Mouse (Mus musculus): ENCODE data around the gene 4930564D02Rik.

4930564D02Rik gene

DNA sequence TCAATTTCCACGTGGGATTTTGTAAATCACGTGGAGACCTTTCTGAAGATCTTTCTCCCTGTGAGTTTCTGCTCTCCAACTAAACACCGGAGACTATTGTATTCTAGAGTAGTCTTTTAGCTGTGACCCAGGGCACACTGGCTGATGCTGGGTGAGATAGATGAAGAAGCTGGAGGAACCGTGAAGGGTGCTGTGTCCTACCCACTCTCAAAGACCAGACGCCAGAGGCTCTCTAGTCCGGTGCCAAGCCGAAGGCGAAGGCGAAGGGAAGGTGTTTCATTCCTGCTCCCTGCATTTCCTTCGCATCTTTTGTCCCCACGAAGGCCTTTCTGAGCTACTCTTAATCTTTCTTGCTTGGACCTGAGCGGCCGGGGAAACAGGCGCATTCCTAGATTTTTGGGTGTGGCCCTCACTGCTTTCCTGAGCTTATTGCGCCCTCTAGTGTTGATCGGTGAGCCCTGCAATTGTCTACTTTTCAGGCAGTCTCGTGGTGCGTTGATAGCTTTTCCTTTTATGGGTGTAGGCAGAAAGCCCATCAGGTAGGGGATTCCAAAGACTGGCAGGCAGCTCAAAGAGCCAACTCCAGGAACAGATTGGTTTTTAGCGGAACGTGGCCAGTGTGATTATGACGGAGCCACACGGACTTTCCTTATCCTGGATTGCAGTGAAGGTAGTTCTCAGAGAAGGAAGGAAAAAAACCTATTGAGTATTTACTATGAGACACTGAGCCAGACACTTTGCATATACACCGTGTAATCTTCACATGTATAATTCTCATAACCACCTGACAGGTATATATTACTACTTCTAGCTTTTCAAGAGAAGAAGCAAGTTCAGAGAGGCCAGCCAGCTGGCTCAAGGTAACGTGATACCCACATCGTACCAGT, 7.8 kb upstream of the 4930564D02Rik start:
- peak; percentile 80 to 91 for DNase-seq

DNA sequence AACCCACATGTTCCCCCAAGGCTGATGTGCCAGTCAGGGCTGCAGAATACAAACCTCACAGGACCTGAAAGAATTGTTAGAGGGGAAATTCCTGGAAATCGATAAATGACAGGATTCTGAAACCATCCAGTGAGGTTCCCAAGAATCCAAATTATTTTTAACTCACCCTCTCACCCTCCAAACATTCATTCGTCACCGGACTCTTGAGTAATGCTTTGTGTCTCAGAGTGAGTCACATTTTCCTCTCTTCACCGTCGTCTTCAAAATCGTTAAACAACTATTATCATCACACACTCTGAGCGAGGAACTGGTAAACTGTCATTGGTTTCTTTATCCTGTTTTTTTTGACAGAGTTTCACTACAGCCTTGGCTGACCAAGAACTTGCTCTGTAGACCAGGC, 6.7 kb upstream of the 4930564D02Rik start:
- DNase-seq = no peak

DNA sequence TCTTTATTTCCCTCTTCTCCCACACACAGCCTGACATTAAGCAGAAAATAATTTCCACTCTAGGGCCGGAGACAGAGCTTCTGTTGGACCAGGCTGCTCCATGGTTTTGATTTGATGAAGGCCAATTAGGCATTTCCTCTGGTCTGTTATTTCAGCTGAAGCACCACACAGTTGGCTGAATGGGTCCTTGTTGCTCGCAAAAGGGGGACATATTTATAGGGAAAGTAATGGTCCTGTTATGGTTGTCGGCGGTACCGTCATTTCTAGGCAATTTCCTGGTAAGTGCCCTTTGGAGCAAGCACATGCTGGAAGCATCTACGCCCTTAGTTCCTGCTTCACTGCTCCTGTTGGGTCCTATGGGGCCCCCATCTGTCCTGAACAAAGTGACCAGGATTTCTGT, 5.7 kb upstream of the 4930564D02Rik start:
- no peak for DNase-seq

DNA sequence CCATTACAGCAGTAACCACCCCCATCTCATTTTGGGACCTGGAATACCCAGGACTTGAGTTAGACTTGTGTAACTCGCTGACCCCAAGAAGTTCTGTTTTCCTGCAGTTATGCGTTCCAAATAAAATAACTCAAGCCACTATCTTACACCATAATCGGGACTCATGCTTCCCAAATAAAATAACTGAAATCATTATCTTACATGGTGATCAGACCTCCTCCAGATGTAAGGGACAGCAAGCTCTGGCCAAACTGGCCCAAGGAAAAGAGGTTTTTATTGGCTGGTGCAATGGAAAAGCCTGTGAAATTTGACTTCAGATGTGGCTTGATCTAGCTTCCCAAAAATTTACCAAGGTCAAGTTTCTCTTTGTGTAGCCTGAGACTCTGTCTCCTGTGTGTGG, 5.1 kb upstream of the 4930564D02Rik start:
- DNase-seq = no peak

DNA sequence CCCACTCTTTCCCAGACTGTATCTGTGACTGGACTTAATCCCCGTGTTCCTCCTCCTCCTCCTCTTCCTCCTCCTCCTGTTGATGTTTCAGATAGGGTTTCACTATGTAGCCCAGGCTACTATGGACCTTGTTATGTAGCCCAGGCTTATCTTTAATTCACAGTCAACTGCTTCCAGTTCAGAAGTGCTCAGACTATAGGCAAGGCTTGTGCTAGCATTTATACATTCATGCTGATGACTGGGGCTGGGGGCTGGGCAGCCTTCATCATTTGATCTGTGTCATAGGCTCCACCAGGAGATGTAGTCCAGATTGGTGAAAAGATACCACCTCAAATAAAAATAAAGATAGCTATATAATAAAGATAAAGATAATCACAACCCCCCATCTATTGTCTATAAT, 4.7 kb upstream of the 4930564D02Rik start:
- no peak for DNase-seq

DNA sequence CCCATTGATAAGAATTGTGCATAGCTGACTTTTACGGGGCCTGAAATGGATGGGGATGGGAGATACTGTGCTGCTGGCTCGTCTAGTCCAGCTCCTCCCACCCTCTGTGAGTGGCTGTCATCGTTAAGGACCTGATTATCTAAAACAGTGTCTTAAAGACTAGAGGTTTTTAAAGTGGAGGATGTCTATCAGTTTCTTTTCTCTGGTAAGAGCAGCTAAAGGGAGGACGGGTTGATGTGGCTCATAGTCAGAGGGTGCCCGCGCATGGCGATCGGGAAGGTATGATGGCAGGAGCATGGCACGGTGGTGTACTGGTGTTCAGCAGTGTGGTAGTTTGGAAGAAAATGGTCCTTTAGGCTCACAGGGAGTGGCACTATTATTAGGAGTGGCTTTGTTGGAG, 4.0 kb upstream of the 4930564D02Rik start:
- no peak for DNase-seq

DNA sequence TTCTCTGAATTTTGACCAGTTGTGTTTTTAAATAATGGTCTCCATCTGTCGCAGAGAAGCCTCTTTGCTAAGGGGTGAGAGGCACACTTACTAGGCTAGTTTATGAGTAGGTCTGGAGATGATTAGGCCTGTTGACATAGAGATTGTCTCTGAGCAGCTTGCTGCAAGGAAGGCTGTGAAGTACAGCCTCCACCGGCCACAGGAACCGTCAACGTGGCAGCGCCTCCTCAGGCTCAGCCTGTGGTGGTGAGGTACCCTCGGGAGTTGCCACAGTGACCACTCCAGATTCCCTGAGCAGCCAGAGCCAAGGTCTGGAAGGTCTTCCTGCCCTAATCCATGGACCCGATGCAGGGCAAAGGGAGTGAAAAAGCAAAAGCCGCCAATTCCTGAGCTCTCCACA, 3.9 kb downstream of the 4930564D02Rik start:
- no peak for DNase-seq

DNA sequence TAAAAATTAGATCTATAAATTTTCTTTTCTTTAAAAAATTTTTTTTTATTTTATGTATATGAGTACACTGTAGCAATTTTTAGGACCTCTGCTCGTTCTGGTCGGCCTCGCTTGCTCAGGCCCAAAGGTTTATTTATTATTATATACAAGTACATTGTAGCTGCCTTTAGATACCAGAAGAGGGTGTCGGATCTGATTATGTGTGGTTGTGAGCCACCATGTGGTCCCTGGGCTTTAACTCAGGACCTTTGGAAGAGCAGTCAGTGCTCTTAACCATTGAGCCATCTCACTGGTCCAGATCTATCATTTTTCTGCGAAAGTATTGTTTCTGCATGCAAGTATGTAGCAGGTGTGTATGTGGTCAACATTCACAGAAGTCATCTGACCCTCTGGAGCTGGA, 4.6 kb downstream of the 4930564D02Rik start:
- no peak for DNase-seq

DNA sequence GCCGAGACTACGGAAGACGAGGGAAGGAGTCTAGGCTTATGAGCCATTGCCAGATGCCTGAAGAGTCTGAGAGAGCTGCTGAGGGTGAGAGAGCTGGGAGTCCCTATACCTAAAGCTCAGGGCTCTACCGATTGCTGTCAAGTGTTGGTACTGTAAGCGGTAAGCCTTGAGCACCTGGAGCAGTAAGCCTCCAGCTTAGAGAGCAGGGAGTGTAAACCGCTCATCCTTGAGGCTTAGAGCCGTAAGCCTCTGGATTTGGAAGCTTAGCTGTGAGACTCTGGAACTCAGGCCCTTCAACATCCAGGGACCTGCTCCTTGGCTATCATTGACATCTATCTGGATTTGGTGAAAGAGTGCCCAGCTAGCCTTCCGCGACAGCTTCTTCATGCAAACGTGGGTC, 5.9 kb downstream of the 4930564D02Rik start:
- no peak for DNase-seq

DNA sequence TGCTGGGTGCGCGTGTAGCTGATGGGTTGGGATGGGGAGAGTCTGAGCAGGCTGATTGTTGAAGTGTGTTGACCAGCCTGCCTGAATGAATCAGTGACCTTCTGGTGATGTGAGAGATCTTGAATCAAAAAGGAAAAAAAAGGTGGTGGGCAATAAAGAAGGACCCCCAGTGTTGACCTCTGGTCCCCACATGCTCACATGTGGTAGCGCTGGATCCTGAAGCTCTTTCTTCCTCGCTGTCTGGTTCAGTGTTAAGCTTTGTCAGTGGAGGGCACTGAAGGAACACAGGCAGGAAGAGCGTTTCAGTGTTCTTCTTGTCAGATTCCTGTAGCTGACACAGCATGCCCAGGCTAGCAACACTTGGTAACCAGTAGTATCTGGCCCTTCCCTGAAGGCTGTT, 9.2 kb downstream of the 4930564D02Rik start:
- DNase-seq = no peak

DNA sequence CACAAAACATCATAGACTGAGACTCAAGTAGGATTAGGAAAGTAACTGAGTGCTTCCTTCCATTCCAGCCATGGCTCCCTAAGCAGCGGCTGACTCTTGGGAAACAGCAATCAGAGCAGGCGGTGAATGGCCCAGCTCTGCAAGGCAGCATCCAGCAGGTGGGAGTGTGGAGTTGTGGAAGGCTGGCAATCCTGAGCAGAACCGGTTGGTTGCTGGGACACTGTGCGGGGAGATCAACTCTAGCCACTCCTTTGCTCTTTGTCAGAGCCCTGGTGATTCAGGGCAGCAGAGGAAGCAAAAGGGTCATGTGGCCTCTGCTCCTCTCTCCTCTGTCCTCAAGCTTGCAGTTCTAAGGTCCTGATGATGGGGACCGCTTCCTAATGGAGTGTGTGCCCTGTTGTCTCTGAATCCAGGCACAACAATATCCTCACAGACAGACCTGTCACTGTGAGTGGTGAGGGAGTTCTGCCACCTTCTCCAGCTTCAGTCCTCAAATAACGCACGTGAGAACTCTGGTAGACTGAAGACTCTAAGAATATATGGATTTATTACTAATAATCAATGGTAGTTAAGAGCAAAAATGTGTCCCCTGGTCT, 11.7 kb downstream of the 4930564D02Rik start:
- DNase-seq = peak; percentile 77 to 82

DNA sequence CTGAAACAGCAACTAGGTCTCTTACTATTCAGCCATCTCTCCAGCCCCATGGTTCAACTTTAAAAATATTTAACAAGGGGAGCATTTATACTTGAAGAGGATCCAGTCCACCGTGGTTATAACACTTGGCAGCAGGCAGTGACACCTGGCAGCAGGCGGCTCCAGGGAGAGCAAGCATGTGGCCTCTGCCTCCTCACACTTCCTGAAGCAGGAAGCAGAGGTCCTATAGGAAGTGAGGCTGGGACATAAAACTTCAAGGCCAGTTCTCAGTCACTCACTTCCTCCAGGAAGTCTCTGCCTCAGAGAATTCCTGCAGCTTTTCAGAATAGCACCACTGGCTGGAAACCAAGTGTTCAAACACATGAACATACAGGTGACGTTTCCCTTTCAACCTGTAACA, 20.7 kb downstream of the 4930564D02Rik start:
- peak in 1 of 2 experiments; percentile 34 for DNase-seq

DNA sequence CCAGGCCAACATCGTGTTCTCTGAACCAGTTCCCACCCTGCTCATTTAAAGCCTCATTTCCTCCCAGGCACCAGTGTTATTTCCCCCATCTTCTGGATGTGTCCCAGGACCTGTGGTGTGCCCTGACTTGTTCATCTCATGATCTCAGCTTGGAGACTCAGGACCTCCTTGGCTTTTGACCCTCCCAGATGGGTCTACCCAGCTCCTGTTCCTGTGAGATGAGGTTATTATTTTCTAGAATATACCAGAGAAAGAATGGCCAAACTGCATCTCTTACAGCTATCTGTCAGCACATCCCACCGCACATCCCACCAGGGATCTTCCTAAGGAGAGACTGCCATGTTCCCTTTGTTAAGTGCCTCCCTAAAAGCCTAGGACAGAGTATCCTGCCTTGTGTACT, 22.0 kb downstream of the 4930564D02Rik start:
- no peak for DNase-seq

DNA sequence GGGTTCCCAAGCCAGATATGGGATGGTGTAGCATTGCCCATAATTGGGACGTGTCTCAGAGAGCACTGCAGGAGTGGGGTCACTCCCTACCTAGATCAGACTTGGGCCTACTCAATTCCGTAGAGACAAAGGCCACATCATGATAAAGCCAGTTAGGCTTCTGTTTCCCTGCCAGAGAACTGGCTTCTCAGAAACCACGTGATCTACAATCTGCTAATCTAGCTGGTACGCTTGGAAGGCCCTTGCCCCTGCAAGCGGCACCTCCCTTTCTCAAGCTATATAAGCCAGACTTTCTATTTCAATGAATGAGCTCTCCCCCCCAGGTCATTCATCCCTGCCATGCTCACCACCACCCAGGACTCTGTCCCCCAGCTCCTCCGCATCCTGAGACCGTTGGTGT, 23.5 kb downstream of the 4930564D02Rik start:
- DNase-seq = no peak

DNA sequence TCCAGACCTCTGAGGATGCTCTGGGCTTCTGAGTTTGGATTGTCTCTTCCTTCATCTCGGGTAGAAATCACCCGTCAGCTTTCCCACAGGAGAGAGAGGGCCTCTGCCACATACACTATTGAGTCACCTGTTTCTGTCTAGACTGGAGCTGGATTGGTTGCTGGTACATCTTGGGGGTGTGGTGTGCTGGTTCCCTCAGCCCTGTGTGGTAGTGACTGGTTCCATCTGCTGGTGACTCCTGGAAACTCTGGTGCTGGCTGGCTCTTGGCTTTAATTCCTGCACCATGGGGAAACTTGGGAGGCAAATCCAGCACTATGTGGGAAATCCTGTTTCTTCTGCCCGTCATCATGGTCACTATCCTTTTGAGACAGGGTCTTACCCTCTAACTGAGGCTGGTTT, 24.3 kb downstream of the 4930564D02Rik start:
- peak; percentile 49 to 67 for DNase-seq

DNA sequence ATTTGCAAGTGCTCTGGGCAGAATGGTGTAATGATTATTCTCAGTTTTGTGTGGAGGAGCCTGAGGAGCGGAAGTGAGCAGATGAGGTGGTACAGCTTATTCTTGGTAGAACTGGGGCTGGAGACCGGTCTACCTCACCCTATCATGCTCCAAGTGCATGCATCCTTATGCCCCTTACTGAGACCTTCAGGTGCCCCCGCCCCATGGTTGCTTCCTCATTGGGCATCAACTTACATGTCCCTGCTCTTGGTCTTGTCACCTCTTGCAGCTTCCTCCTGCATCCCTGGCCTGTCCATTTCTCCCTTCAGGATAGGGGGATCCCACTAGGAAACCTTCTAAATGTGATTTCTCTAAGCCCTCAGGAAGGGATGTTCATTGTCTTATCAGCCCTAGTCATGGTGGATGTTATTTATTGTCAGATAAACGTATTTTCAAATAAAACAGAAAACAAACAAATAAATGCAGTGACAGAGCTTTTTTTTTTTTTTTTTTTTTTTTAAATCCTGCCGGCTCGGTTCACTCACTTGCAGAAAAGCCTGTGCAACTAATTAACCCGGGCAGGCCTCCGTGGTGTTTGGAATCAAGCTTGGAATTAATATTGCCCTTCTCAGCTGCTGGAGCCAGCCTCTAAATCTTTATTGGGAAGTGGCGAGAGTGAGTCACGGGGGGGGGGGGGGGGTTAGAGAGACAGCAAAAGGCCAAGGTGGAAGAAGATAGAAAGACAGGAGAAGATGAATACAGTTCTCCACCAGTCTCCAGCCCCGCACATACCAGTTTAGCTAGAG, 26.3 kb downstream of the 4930564D02Rik start:
- DNase-seq = no peak

DNA sequence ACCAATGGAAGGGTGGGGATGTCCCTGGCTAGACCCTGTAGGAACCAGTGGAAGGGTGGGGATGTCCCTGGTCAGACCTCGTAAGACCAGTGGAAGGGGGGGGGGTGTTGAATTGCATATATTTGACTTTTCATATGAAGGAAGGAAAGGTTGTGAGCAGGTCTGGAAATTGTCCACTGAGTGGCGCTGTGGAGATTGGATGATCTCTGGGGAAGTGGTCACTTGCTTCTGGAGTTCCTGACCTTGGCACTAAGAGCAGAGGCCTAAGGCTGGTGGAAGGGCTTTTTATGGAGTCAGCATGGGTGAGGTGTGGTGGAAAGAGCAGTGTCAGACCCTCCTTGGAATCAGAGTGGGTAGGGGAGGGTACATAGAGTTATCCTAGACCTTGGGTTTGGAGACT, 27.8 kb downstream of the 4930564D02Rik start:
- no peak for DNase-seq

DNA sequence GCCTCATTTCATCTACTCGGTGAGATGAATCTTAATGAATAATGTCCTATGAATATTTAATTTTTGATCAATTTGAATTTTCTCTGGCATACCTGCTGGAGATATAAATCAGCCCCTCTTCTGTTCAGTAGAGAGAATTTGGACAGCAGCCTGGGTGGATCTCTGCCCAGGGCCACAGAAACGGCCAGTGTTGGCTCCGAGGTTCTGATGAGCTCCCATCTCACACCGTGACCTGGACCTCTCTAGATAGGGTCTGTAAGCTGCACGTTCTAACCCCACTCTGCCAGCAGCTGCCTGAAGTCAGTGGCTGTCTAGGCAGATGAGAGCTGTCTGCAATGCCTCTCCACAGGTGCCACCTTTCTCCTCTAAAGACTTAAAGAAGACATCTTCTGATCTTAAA, 28.4 kb downstream of the 4930564D02Rik start:
- DNase-seq = no peak

DNA sequence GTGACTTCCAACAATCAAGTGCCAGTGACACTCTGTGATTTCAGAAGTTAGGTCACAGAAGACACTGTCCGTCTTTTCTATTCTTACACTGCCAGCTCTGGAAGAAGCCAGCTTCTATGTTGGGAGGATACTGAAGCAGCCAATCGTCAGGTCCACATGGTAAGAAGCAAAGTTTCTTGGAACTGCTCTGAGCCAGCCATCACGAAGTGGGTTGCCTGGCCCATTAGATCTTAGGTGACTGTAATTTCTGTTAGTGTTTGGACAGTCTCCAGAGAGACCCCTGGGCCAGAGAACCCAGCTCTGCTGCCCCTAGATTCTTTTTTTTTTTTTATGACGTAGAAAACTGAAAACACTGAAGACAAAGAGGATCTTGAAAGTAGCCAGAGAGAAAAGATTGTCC, 30.9 kb downstream of the 4930564D02Rik start:
- DNase-seq = no peak

DNA sequence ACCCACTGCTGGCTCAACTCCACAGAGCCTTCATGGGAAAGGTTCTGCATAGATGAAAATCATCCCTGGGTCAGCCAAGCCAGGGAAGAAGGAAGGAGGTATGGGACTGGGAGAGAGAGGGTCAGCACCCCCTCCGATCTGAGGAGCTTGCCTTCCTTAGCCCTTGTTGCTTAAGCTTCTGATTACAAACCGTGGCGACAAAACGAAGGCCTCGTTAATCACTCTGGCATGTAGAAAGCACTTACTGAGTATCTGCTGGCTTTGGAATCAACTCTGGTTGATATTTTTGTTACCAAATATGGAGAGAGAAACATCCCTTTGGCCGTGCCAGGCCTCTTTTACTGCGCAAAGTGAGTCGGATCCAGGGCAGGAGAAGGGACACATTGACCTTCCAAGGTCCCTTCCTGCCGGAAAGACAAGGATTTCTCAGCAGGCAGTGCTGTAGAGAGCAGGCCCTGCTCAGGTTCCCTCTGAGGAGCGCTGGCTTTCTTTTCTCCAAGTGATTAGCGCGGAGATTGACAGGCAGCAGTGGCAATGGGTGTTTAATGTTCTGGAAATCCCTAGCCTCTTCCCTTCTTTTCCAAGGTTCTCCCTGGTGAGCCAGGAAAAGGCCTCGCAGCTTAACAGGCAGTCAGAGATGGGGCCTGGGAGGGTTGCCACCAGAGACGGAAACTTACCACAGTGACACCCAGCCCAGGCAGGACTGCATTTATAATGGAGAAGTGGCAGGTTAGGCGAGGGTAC, 33.1 kb downstream of the 4930564D02Rik start:
- no peak for DNase-seq

DNA sequence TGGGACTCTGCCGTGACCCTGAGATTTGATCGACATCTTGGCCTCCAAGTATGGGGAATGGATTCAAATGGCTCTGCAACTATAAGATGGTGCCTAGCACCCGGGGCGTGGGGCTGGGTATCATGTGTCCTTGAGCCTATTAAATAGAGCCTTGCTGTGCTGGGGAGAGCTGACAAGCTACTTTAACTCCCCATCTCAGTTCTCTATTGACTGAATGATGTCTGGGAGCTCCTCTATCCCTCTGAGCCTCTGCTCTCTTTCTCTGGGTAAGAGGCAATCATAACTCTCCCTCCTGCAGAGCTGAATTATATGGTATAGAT, 33.6 kb downstream of the 4930564D02Rik start:
- no peak for DNase-seq

DNA sequence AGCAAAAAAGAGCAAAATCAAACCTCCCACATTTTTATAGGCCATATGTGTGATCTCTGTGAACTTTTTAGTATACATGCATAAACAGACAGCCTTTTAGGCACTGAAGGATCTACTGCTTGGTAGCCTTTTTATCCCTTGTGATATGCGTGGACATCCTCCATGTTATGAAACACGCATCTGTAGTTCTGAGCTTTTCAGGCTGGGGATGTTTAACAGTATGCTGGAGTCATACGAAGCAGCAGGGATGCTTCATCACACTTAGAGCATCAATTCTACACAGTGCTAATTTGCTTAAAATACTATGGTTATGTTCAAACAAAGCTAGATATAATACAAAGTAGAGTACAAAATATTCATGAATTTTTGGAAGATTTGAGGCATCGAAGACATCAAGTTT, 39.2 kb downstream of the 4930564D02Rik start:
- DNase-seq = no peak

DNA sequence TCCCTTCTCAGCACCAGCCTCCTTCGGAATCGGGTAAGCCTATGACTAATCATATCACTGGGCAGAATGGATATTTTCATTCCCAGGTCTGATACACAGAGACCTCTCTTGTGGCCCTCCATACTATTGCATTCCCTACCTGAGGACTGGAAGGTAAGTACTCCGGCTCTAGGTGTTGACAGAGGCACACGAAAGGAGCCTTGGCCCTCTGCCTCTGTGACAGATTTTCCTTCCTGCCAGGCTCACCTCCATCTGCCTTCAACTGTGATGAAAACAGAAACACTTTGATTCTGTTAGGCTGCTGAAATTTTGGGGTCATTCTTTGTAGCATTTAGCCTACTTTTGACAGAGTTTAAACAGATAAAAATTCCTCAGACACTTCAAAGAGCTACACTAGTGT, 47.2 kb downstream of the 4930564D02Rik start:
- no peak for DNase-seq

Measured in lung, postnatal 4 days (tissue).